Mouse (Mus musculus) c-Kit-positive CD71-positive TER-119-positive erythroid progenitor cells, embryonic 14.5 days (primary cell): ENCODE results near the gene Akt1s1.

ENCODE experiments used
- DNase-seq: peaks from one replicate; pipeline ENCODE4 v3.0.0-alpha.2; 2013; ENCODE audit warnings: low spot score

Gene Akt1s1

DNA sequence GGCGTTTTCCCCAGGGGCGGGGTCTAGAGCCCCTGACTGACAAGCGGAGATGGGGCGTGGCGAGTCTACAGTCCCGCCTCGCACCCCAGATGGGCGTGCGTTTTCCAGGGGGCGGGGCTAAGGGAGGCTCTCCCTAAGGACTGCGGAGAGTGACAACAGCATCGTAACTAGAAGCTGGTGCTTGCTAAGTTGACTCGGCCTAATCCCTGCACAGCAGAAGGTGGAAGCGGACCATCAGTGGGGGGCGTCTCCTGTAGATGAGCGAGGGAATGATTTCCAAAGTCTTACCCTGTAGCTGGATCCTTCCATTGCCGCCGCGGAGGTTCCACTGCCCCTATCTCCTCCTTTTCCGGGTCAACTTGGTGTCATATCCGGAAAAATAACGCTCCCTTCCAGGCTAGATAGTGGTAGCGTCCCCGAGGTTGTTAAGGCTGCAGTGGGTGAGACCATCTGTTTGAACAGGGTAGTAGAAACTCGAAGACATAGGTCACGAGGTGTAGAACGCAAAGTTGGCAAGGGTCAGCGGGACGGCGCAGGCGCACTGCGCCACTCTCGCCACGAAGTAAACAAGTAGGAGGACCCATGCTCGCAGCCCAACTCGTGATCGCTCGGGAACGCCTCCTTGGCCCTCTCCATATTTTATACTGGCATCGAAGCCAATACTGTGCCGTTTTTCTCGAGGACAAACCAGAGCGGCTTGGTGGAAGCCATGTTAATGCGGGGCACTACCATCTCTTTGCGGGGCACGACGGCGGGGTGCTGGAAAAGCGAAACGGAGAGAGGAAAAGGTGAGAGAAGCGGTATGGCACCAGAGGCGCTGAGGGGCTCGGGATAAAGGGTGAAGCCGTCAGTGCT is at the start of gene Akt1s1, which contains the start of gene Tbc1d17:
TSS of gene Akt1s1 (plus strand) at position 431 of the 855 bp plus-strand sequence.
TSS of gene Tbc1d17 (minus strand) at position 519 of the 855 bp plus-strand sequence.
- DNase-seq, result peak; percentile 95

DNA sequence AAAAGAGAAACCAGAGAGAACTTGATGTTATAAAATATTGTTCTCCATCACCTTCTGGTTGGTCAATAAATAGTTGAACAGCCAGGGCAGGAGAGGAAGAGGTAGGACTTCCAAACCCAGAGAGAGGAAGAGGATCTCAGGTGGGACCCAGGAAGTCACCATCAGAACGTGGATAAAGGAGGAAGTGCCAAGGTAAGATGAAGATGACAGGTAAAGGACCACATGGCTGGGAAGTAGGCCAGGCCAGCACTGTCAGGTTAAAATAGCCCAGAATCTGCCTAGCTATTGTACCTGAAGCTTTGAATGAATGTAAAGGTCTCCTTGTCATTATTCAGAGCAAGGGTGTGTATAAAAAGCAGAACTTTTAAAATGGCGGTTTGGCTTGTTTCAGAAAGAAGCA is 39.9 kb upstream of the Akt1s1 start:
- DNase-seq, result no peak

DNA sequence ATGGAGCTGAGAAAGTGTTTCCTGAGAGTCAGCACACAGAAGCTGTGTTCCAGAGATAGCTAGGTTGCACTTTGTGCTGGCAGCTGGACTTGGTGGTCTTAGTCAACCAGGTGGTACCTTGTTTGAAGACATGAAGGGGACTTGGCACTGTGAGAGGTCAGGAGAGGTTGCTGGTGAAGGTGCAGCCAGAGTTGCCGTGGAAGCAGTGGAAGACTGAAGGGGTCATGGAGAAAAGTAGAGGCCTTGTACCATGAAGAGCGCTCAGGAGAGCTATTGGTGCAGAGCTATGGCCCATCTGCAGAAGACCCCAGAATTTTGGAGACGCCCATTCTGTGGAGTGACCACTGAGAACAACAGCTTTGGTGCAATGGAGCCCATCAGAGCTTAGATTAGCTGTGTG is 39.3 kb upstream of the Akt1s1 start:
- DNase-seq, result no peak

DNA sequence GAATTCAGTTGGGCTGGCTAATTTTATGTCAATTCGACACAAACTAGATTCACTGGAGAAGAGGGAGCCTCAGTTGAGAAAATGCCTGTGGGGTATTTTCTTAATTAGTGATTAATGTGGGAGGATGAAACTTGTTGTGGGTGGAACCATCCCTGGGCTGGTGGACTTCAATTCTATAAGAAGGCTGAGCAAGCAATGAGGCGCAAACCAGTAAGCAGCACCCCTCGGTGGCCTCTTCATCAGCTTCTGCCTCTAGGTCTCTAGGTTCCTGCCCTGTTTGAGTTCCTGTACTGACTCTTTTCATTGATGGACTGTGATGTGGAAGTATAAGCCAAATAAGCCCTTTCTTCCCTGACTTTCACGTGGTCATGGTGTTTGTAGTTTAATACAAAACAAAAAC is 38.4 kb upstream of the Akt1s1 start:
- DNase-seq, result no peak

DNA sequence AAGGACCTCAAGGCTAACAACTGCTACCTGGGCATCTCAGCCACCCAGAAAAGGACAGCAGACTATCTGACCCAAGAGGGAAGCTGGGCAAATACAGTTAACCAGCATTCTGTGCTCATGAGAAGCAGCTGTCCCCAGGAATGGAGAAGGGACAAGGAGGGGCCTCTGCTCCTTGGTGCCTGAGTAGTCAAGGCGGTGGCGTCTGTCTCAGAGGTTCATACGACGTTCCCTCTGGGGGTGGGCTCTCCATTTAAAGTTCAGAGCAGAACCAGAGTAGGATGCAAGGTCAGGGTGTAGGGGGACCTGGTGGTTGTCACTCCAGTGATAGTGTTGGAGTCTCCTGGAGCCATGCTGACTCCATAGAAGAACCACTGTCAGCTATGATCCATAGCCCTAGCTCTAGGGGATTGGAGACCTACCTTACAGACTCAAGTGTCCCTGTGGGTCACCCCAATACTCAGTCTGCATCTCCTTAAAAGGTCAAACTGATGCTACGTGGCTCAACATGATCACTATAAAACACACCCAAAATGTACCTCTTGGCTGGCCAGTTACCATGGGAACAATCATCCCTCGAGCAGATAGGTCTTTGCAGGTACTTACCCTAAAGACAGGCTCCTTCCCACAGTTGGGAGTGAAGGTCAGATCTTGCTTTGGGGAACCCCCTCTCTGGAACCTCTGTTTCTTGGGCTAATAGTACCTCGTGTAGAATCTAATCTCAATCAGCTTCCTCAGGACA is 37.8 kb upstream of the Akt1s1 start:
- DNase-seq, result no peak

DNA sequence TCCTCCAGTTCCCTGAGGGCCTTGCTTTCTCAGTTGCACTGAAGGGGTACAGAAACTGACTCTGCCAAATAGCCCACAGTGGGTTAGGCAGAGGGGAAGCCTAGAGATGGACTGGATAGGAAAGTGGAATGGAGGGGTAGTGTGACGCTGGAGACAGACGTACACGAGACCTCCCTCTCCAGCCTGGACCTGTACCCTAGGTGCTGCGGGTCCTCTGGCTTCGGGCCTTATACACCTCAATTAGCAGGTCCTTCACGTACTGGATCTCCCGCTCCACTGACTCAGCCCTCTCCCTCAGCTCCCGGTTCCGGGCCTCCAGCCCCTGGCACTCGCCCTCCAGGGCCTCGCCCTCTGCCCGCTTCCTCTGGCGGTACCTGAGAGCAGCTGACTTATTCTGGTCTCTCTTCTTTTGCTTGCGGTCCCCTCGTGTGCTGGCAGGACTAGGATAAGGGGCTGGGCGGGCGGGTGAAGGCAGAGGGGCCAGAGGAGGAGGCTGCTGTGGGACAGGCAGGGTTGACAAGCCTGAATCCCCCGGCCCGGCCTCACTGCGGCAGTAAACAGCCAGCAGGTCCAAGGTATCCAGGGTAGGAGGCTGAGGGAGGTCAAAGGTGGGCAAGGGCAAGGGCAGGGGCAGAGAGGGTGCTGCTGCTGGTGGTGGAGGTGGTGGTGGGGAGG is 36.0 kb upstream of the Akt1s1 start:
- no peak for DNase-seq

DNA sequence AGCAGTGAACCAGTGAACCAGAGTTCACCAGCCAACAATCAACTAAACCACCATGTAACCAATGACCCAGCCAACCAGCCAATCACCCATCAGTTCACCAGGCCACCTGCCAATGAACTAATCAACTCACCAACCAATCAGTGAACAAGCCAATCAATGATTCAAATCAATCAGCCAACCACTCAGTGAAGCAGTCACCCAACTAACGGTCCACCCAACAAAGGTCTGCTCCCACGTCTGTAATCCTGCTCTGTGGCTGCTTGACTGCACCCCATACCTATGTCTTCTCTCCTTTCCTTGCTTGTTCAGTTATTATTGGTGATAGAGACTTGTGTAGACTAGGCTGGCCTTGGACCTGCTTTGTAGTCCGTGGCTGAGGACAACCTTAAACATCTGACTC is 34.8 kb upstream of the Akt1s1 start:
- no peak for DNase-seq

DNA sequence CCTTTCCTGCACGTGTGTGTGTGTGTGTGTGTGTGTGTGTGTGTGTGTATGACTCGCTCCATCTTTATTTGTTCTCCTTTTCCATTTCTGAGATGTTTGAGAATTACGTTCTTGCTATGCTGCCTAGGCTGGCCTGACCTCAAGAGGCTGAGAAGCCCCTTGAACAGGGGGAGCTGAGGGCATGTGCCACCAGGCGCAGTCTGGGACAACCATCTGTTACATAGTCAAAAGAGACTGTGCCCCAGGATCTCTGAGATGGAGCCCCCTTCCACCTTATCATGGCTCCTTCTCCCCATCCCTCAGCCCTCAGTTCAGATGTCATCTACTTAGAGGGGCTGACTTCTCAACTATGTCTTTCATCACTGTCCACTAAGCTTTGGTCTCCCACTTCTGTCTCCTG is 34.4 kb upstream of the Akt1s1 start:
- no peak for DNase-seq

DNA sequence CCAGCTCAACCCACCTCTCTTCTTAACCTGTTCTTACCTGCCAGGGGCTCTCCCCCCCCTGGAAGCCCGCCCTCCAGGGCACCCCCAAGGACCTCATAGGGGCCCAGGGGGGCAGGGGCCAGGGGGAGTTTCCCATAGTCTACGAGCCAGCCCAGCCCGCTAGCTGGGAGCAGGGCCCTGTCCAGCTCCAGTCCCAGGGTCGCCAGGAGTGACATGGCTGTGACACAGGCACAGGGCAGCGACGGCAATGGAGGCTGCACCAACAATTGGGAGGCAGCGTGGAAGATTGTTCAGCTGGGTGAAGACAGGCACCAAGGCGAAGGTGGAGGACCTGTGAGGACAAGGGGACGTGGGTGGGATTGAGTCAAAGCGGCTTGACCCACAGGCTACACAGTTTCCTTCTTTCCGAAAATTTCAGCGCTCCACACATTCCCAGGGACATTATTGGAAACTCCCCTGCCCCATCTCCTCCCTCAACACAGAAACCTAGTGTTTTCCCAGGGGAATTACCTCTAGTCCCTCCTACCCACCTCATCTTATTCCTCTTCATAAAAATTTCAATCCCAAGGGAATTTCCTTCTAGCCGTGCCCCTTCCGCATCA is 33.7 kb upstream of the Akt1s1 start:
- no peak for DNase-seq

DNA sequence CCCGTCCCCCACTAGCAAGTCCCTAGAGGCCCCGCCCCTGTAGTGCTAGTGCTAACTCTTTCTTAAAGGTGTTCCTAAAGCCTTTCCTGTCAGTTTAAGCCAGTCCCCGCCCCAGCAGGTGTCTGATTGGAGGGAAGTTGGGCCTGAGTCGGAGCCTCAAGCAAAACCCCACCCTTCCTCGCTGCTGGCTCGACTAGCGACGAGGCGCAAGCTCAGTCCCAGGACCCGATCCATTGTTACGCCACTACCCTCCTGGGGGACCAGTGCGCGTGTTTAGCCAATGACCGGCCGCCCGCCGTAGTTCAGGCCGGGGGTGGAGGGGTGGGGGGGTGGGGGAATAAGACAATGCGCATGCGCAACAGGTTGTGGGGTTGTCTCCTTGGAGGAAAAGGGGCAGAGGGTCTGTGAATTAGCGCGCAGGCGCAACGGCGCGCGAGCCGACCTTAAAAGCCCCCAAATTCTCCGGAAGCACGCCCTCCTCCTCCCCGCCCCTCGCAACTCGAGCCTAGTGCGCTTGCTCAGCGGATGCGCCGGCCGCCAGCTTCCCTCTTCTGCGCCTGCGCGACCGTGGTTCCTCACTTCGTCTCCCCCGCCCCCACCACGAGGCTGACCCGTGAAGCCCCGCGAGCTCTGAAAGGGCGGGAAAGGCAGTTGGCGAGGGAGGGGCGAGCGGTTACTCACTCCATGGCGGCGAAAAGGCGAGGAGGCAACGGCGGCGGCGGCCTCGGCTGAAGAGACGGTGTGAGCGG is 32.9 kb upstream of the Akt1s1 start, which contains the start of the genes Nup62 and Il4i1:
TSS of gene Nup62 (plus strand) at position 368 of the 749 bp plus-strand sequence.
TSS of gene Il4i1 (plus strand) at position 667 of the 749 bp plus-strand sequence.
- peak; percentile 97 for DNase-seq

DNA sequence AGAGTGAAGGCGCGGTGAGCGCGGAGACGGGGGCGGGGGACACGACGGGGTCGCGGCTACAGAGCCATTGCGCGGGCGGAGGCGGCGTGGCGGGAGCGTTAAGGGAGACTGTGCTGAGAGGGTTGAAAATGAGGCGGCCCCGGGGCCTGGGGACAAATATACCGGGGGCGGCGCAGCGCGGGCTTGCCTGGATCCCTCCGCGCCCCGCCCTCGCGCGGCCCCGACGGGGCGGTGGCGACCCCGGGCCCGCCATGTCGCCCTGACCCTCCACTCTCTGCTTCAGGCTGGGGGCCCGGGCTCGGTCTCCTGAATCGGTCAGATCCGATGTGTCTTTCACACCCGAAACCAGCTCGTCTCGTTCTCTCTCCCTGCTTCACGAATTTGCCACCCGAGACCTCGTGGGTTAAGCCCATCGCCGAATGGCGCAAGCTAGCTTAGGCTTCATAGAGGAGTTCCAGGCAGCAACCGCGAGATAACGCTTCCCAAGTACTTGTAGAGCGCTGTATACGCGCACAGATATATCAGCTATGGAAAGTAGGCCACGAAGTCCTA is 32.2 kb upstream of the Akt1s1 start, which contains the start of gene Atf5:
TSS of gene Atf5 (minus strand) at position 189 of the 552 bp plus-strand sequence.
- peak; percentile 62 for DNase-seq

DNA sequence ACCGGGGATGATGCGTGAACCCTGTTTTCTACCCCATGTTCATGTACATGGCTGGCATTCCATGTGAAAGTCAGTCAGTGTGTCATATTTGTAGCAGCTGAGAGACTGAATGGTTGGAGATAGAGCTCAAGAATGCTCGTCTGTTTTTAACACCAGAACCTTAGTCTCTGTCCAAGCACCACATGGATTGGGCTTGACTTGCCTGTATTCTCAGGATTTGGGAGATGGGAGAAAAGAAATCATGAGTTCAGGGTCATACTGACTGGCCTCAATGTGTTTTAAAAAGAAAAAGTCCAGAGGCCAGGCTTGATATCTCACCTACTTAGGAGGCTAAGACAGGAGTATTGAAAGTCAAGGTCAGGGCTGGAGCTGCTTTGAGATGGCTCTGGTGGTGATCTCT is 31.4 kb upstream of the Akt1s1 start:
- DNase-seq, result no peak

DNA sequence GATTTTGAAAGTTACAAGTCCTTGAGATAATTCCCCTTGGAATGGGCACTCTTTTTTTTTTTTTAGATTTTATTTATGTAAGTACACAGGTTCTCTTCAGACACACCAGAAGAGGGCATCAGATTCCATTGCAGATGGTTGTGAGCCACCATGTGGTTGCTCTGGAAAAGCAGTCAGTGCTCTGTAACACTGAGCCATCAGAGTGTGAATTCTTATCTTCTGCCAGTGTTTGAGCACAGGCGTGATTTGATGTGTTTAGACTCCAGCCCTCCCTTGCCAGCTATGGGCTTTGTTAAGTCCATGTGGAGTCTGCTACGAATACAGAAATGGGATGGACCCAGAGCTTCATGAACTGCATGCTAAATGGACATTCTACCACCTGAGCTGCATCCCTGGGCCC is 30.6 kb upstream of the Akt1s1 start:
- no peak for DNase-seq

DNA sequence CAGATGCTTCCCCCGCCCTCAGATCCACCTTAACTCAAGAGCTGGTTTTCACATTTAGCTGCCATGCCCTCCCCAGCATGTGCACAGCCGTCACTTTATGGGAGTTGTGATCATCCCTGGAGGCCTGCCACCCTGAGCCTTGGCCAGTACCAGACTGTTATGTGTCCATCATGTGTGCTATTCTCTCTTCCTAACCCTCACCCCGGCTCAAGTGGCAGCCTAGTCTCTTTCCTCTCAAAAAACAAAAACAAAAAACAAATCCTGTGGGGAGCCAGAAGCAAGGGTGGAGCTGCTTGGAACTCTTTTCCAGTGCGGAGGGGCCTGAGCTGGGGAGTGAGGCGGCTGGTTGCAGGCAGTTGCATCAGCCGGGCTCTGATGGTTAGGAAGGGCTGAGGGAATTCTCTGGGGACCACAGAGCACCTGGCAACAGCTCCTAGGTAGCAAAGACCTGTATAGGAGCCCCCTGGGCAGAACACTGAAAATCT is 30.0 kb upstream of the Akt1s1 start:
- DNase-seq, result peak; percentile 29

DNA sequence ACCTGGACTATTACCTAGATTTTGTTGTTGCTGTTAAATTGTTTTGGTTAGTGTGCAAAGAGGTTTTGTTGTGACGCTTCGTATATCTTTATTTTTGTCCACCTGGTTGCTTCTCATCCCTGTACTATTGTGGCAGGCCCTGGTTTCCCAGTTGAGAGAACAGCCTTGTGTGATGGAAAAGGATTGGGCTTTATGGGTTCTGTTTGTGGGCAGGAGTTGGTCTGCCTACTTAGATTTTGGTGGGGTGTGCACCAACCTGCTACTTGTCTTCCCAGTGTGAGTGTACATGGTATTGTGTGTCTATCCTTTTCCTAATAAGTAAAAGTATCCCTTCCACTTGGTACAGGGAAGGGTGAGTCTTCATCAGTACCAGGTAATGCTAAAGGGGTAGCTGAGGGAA is 29.4 kb upstream of the Akt1s1 start:
- no peak for DNase-seq

DNA sequence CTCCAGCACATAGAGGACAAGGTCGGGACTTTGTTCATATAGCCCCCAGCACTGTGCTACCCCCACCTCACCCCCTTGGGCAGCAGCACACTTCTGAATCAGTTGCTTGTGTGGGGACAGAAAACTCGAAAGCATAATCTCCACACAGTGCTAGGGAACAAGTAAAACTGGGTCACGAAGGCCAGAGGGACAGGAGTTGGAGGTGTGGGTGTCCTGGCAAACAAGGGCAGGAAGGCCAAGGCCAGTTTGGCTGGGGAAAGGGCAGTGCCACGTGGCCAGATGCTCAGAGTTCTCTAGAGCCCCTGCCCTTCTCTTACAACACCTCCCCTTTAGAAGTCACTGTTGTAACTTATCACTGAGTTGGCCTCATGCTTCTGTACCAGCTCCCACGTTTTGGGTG is 28.9 kb upstream of the Akt1s1 start:
- DNase-seq, result no peak

DNA sequence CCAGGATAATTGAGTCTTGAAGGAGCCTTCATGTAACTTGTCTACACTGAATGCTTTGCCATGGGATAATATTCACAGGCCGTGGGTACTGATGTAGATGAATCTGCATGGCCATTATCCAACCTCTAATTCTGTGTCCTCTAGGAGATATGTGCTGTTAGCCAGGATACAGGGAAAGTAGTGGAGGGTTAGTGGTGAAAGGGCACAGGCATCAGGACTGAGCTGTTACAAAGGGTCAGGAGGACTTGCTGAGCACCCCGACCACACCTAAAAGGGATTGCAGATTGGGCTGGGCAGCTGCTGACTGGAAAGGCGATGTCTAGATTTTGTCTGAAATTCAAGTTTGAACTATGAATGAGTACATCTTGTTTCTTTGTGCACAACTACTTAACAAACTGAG is 28.3 kb upstream of the Akt1s1 start:
- DNase-seq, result no peak

DNA sequence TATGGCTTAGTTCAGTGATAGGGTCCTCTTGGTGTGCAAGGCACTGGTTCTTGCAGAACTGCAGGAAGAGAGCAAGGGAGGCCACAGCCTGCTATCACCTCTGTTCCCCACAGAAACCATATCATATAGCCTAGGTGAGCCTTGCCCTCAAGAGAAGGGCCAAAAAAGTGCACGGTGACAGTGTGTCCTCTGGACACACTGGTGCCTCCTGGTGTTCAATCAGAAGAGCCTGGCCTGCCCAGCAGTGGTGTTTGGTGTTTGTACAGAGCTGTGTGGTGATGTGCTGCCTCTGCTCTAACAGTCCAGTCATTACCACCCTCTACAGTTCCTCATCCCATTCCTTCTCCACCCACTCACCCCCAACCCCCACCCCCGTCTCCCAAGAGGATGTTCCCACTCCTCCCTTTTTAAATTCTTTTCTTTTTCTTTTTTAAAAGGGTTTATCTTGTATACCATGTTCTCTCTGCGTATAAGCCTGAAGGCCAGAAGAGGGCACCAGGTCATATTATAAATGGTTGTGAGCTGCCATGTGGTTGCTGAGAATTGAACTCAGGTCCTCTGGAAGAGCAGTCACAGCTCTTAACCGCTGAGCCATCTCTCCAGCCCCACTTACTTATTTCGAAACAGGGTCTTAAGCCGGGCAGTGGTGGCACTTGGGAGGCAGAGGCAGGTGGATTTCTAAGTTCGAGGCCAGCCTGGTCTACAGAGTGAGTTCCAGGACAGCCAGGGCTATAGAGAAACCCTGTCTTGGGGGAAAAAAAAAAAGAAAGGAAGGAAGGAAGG is 26.9 kb upstream of the Akt1s1 start:
- no peak for DNase-seq

DNA sequence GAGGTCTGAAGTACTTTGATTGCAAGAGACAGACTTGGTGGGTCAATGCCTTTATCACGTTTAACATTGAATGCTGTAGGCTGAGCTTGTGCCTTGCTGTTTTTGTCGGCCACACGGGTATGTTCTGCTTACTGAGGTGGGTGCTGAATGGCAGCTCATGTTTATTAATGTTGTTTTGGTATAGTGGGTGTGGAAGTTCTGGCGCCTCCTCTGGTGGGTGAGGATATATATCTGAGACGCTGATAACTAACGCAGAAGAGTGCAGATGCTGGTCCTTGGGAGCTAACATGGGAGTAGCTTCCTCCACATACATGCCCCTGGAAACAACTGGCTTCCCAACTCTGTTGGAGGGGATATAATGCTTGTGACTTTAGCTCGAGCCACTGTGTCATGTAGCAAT is 25.4 kb upstream of the Akt1s1 start:
- no peak for DNase-seq

DNA sequence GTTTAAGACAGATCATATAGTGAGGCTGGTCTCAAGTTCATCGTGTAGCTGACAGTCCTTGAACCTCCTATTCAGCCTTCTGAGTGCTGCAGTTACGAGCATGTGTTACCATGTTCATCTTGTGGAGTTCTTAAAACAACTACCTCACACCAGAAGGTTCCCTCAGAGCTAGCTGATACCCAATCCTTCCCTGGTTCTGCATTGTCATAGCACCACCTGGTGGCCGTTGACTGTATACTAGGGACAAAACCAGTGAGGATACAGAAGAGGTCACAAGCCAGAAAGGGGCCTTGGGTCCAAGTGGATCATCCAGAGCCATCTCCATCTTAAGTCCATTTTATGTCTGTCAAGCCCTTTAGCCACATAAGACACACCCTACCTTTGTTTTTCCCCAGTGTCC is 23.9 kb upstream of the Akt1s1 start:
- peak; percentile 72 for DNase-seq
